Mouse (Mus musculus) embryonic facial prominence, embryonic 13.5 days (tissue): ENCODE results near the gene Ulk4. TPM values are rescaled to one million over a fixed set of nuclear protein-coding genes. Genes with fewer than 3 reads are reported as not detected.

Source experiments
- ATAC-seq: fragments of 200-750 bp; cut with Nextera tagmentation; 2 replicates; pipeline ENCODE4 v1.8.0; 2017; ENCODE audit warnings: low read depth; ENCODE audit not compliant: insufficient number of reproducible peaks, insufficient read depth, low FRiP score, low TSS enrichment
- H3K27ac ChIP-seq: fragments of 300-500 bp; sonication (generic); 2 replicates; pipeline ENCODE4 v1.5.1; 2015; ENCODE audit warnings: moderate library complexity, mild to moderate bottlenecking, inconsistent platforms
- H3K27me3 ChIP-seq: fragments of 300-500 bp; sonication (generic); 2 replicates; pipeline ENCODE4 v1.6.1; 2015; ENCODE audit warnings: mild to moderate bottlenecking, inconsistent platforms
- H3K36me3 ChIP-seq: fragments of 300-500 bp; sonication (generic); 2 replicates; pipeline ENCODE4 v1.6.1; 2015; ENCODE audit warnings: mild to moderate bottlenecking, inconsistent platforms
- H3K4me1 ChIP-seq: fragments of 300-500 bp; sonication (generic); 2 replicates; pipeline ENCODE4 v1.6.1; 2015; ENCODE audit warnings: inconsistent platforms
- H3K4me2 ChIP-seq: fragments of 300-500 bp; sonication (generic); 2 replicates; pipeline ENCODE4 v1.6.1; 2015; ENCODE audit warnings: moderate library complexity, mild to moderate bottlenecking, inconsistent platforms
- H3K4me3 ChIP-seq: fragments of 300-500 bp; sonication (generic); 2 replicates; pipeline ENCODE4 v1.5.1; 2015; ENCODE audit warnings: mild to moderate bottlenecking, inconsistent platforms
- H3K9ac ChIP-seq: fragments of 300-500 bp; sonication (generic); 2 replicates; pipeline ENCODE4 v1.6.1; 2015; ENCODE audit warnings: mild to moderate bottlenecking, inconsistent platforms
- H3K9me3 ChIP-seq: fragments of 300-500 bp; sonication (generic); 2 replicates; pipeline ENCODE4 v1.6.1; 2016; ENCODE audit warnings: inconsistent platforms
- WGBS: fragments of 180-500 bp; shearing (Covaris S2); methylation state at CpG from one replicate; pipeline ENCODE4 v1.1.7; 2015; ENCODE audit warnings: mixed read lengths; 5-methylcytosine and 5-hydroxymethylcytosine counted together
- polyA plus RNA-seq: library from polyadenylated mRNA; unstranded; fragments of >200 nt; fragmentation: Nextera tagmentation; extraction: Ambion mirVana; gene quantifications from 2 replicates; pipeline ENCODE4 v1.2.1, GENCODE M21; 2015

Gene Ulk4
- polyA plus RNA-seq, 1 experiment from 2014 or later: 213 TPM

- H3K27ac ChIP-seq: no peak overlapping the region
- H3K27me3 ChIP-seq: no peaks in the 10 kb centered on the region
- H3K9ac ChIP-seq: no peak overlapping the region
- ATAC-seq: no peak
- no peaks in the 10 kb centered on the region for H3K9me3 ChIP-seq
- peaks cover 43% of the 10 kb centered on the region for H3K4me1 ChIP-seq
- H3K4me2 ChIP-seq: no peak overlapping the region
- WGBS: 59% methylated on average over 10 of the region's 10 CpGs
- H3K36me3 ChIP-seq: 0 out of 2 replicates have a peak, but pooled peaks cover 3% of the 10 kb centered on the region
- H3K4me3 ChIP-seq: no peak overlapping the region
Measured at GRCm38 (mm10) chr9:121312237-121312891, 35.4 kb upstream of the Ulk4 start.

GRCm38 (mm10) chr9:121311846-121312236, 34.8 kb upstream of the Ulk4 start:
- Histone ChIP-seq H3K4me2 (no peak overlapping the region), H3K27me3 (no peaks in the 10 kb centered on the region), H3K9me3 (no peaks in the 10 kb centered on the region), H3K4me1 (peaks cover 38% of the 10 kb centered on the region), H3K9ac (no peak overlapping the region), H3K27ac (no peak overlapping the region), H3K36me3 (0 out of 2 replicates have a peak, but pooled peaks cover 3% of the 10 kb centered on the region), H3K4me3 (no peak overlapping the region)
- WGBS: 80% methylated on average over 6 of the region's 6 CpGs
- ATAC-seq: no peak

GRCm38 (mm10) chr9:121310501-121310900, 33.5 kb upstream of the Ulk4 start:
- no peak overlapping the region for H3K27ac ChIP-seq
- H3K9ac ChIP-seq: no peak overlapping the region
- no peak for ATAC-seq
- WGBS: 77% methylated on average over 7 of the region's 7 CpGs
- H3K4me3 ChIP-seq: no peak overlapping the region
- no peaks in the 10 kb centered on the region for H3K27me3 ChIP-seq
- H3K9me3 ChIP-seq: no peaks in the 10 kb centered on the region
- H3K4me2 ChIP-seq: no peak overlapping the region
- peaks cover 35% of the 10 kb centered on the region for H3K4me1 ChIP-seq
- H3K36me3 ChIP-seq: 0 out of 2 replicates have a peak, but pooled peaks cover 3% of the 10 kb centered on the region

GRCm38 (mm10) chr9:121309287-121309686, 32.3 kb upstream of the Ulk4 start:
- H3K27me3 ChIP-seq: no peaks in the 10 kb centered on the region
- no peaks in the 10 kb centered on the region for H3K9me3 ChIP-seq
- H3K36me3 ChIP-seq: 0 out of 2 replicates have a peak, but pooled peaks cover 3% of the 10 kb centered on the region
- H3K4me2 ChIP-seq: no peak overlapping the region
- no peak overlapping the region; the same call in 1 of the 2 replicates for H3K27ac ChIP-seq
- no peak overlapping the region for H3K4me3 ChIP-seq
- ATAC-seq: no peak
- no peak overlapping the region for H3K9ac ChIP-seq
- WGBS: 42% methylated on average over 4 of the region's 4 CpGs
- H3K4me1 ChIP-seq: peaks cover 23% of the 10 kb centered on the region

GRCm38 (mm10) chr9:121305456-121305855, 28.5 kb upstream of the Ulk4 start:
- no peak overlapping the region for H3K4me2 ChIP-seq
- 0 out of 2 replicates have a peak, but pooled peaks cover 6% of the 10 kb centered on the region for H3K4me1 ChIP-seq
- WGBS: 93% methylated on average over 4 of the region's 4 CpGs
- H3K27me3 ChIP-seq: no peaks in the 10 kb centered on the region
- H3K4me3 ChIP-seq: no peak overlapping the region
- no peak for ATAC-seq
- H3K27ac ChIP-seq: no peak overlapping the region
- no peaks in the 10 kb centered on the region for H3K36me3 ChIP-seq
- H3K9me3 ChIP-seq: no peaks in the 10 kb centered on the region
- H3K9ac ChIP-seq: no peak overlapping the region

- H3K4me2 ChIP-seq: no peak overlapping the region
- H3K4me3 ChIP-seq: no peak overlapping the region
- no peaks in the 10 kb centered on the region for H3K36me3 ChIP-seq
- ATAC-seq: no peak
- no peak overlapping the region for H3K27ac ChIP-seq
- 81% methylated on average over 10 of the region's 10 CpGs for WGBS
- H3K9me3 ChIP-seq: no peaks in the 10 kb centered on the region
- H3K27me3 ChIP-seq: no peaks in the 10 kb centered on the region
- peaks cover 14% of the 10 kb centered on the region for H3K4me1 ChIP-seq
- H3K9ac ChIP-seq: no peak overlapping the region
Measured at GRCm38 (mm10) chr9:121304520-121304919, 27.5 kb upstream of the Ulk4 start.

GRCm38 (mm10) chr9:121303748-121304147, 26.8 kb upstream of the Ulk4 start:
- H3K9me3 ChIP-seq: no peaks in the 10 kb centered on the region
- H3K36me3 ChIP-seq: no peaks in the 10 kb centered on the region
- no peak overlapping the region for H3K9ac ChIP-seq
- H3K27me3 ChIP-seq: no peaks in the 10 kb centered on the region
- WGBS: 44% methylated on average over 9 of the region's 9 CpGs
- ATAC-seq: no peak
- H3K27ac ChIP-seq: no peak overlapping the region
- H3K4me1 ChIP-seq: peaks cover 18% of the 10 kb centered on the region
- H3K4me3 ChIP-seq: no peak overlapping the region
- H3K4me2 ChIP-seq: no peak overlapping the region

- no peak overlapping the region for H3K4me2 ChIP-seq
- 69% methylated on average over 6 of the region's 6 CpGs for WGBS
- no peak for ATAC-seq
- no peaks in the 10 kb centered on the region for H3K9me3 ChIP-seq
- no peak overlapping the region for H3K4me3 ChIP-seq
- no peaks in the 10 kb centered on the region for H3K36me3 ChIP-seq
- no peak overlapping the region for H3K9ac ChIP-seq
- H3K27ac ChIP-seq: no peak overlapping the region
- H3K4me1 ChIP-seq: peaks cover 24% of the 10 kb centered on the region
- no peaks in the 10 kb centered on the region for H3K27me3 ChIP-seq
Measured at GRCm38 (mm10) chr9:121303086-121303485, 26.1 kb upstream of the Ulk4 start.

GRCm38 (mm10) chr9:121302543-121302942, 25.5 kb upstream of the Ulk4 start:
- ATAC-seq: no peak
- Histone ChIP-seq H3K4me2 (no peak overlapping the region), H3K27me3 (no peaks in the 10 kb centered on the region), H3K27ac (no peak overlapping the region), H3K4me3 (no peak overlapping the region), H3K36me3 (no peaks in the 10 kb centered on the region), H3K9me3 (no peaks in the 10 kb centered on the region), H3K9ac (no peak overlapping the region), H3K4me1 (peaks cover 25% of the 10 kb centered on the region)
- WGBS: 86% methylated on average over 8 of the region's 8 CpGs

- Histone ChIP-seq H3K4me1 (peaks cover 25% of the 10 kb centered on the region), H3K4me3 (no peak overlapping the region), H3K27me3 (peaks cover 9% of the 10 kb centered on the region), H3K27ac (no peak overlapping the region), H3K9ac (no peak overlapping the region), H3K36me3 (no peaks in the 10 kb centered on the region), H3K9me3 (no peaks in the 10 kb centered on the region), H3K4me2 (no peak overlapping the region)
- WGBS: 77% methylated on average over 22 of the region's 22 CpGs
- no peak for ATAC-seq
Measured at GRCm38 (mm10) chr9:121301041-121301920, 24.3 kb upstream of the Ulk4 start.

GRCm38 (mm10) chr9:121299976-121300570, 23.1 kb upstream of the Ulk4 start:
- Histone ChIP-seq H3K27ac (no peak overlapping the region), H3K27me3 (peaks cover 13% of the 10 kb centered on the region), H3K4me2 (peak overlapping the region; percentile 22; the same call in 1 of the 2 replicates), H3K9ac (no peak overlapping the region), H3K4me3 (no peak overlapping the region), H3K36me3 (no peaks in the 10 kb centered on the region), H3K4me1 (peaks cover 25% of the 10 kb centered on the region), H3K9me3 (no peaks in the 10 kb centered on the region)
- WGBS: 56% methylated on average over 19 of the region's 19 CpGs
- ATAC-seq: no peak
